Mouse (Mus musculus): Measurements from ENCODE around the gene Ripor2. TPM values are rescaled to one million over a fixed set of nuclear protein-coding genes. Genes with fewer than 3 reads are reported as not detected.
A peak's percentile ranks its signal among the peaks of the same experiment; 100 is the strongest.

Gene Ripor2
- polyA plus RNA-seq, 1 experiment: 1.5 TPM

DNA sequence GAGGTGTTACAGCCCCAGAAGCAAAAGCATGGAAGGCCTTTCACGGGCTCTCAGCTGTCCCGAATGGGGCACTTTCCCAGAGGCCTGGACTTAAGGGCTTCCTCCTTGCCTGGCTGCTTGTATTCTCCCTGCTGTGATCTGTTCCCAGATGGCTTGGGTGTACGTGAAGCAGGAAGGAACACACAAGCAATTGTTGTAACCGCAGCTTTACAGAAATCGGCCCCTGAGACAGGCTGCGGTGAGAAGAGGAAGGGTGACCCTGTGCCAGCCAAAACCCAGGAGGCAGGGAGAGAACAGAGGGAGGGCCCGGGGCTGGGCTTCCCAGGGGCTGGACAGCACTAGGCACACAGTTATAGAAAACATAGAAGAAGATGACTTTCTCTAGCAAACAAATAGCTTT lies 129.0 kb downstream of the Ripor2 start:
- DNase-seq (ENCODE audit: low spot score): no peak

DNA sequence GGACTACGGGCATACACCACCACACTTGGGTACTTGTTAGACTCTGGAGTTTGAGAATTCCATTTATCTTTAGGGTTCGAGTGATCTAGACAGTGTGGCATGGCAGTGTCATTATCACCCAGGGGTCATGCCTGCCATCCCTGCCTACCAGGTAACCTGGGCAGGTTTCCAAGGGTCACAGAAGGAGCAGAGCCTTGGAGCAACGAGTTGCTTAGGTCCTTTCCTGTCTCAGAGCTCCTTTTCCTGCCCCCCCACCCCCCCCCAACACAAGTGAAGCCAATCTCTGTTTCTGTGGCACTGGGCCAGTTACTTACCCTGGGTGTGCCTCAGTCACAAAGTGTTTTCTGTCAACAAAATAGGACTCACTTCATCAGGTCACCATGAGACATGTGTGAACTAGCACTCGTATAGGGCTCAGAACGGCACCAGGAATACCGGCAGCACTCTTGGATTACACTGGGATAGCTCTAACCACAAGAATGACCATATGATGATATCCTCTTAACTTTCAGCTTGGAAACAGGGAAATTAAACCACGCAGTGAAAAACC lies 130.7 kb downstream of the Ripor2 start:
- no peak for DNase-seq (ENCODE audit: low spot score)

DNA sequence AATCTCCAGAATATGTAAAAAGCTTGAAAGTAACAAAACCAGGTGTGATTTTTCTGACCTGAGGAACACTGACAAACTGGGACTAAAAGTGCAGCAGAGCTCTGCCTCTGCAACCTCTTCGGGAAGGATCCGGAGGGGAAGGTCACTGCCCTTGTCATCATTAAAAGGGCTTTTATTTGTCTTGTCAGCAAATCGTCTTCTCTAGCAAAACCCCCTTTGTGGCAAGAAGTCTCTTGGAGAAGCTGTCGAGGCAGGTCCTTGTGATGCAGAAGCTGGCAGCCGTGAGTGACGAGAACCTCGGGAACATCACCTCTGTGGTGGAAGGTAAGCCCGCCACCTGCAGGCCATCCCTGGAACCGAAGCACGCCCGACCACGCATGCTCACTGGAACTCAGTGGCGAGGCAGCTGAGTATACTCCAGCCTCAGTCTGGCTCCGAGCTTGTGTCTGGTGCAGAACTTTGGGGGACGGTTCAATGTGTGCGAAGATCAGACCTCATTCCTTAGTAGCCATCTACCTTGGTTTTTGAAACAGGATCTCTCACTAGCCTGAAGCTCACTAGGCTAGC lies 131.5 kb downstream of the Ripor2 start:
- peak; percentile 74 for DNase-seq (ENCODE audit: low spot score)

DNA sequence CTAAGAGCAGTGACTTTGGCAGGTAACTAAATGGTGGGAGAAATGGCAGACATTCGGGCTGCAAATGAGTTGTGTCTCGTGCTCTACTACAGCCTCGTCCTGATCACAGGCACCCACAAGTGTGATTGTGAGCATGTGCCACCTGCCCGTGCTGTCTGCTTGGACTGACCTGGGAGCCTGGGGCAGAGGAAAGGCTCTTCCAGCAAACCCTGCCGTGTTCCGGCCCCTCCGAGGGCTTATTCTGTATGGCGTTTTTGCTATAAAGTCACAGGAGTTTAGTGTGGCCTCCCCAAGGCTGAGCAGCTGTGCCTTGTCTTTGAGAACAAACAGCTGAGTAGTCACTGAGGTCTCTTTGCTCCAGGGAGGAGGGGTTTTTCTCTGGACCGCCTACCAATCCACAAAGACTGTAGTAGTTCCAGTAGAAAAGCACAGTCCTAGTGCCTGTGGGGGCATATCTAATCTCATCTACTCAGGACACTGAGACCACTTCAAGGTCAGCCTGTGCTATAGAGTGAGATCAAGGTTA lies 132.4 kb downstream of the Ripor2 start:
- DNase-seq (ENCODE audit: low spot score): no peak

DNA sequence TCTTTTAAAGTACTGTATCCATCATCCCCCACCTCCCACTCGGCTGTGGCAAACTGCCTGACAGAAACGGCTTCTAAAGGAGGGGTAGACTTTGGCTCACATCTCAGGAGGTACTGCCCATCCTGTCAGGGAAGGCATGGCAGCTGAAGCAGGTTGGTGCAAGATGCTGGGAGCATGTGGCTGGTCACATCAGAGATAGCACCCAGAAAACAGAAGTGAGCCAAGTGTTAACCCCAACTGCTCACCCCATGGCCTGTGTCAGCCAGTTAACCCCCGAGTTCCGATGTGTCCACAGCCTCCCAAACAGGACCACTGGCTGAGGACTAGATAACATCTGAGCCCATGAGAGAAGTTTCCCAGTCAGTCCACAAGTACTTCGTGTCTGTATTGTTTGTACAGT lies 133.6 kb downstream of the Ripor2 start:
- no peak for DNase-seq (ENCODE audit: low spot score)

DNA sequence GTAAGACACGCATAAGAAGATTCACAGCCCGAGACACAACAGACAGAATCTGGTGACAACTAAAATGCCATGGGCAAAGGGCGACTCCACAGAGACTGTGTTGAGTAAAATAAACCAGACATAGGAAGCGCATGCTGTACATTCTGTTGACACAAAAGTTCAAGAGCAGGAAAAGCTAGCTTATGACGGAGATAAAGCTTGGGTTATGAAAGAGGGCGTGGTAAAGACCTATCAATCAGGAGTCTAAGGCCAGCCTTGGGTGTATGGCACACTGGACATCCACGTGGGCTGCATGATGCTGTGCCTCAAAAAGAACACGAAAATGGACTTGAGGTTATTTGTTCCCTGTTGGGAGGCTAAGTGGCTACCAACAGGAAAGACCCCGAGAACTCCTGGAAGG lies 134.5 kb downstream of the Ripor2 start:
- no peak for DNase-seq (ENCODE audit: low spot score)

DNA sequence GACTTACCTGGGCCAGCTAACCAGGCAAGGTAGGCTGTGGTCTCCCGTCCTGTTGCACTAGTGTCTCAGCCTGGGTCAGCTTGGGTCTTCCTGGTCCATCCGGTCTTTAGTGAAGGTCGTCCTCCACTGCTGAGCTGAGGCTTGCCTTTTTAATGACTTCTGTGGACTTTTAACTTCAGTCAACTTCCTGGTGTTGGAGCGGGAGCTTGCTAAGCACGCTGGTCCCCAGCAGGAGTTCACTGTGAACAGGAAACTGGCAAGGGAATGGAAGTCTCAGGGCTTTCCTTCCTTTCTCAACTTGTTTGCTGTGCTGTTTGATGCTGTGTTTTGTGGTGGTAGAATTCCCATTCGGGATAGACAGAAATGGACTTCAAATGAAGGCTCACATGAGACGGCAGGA lies 135.7 kb downstream of the Ripor2 start:
- no peak for DNase-seq (ENCODE audit: low spot score)

DNA sequence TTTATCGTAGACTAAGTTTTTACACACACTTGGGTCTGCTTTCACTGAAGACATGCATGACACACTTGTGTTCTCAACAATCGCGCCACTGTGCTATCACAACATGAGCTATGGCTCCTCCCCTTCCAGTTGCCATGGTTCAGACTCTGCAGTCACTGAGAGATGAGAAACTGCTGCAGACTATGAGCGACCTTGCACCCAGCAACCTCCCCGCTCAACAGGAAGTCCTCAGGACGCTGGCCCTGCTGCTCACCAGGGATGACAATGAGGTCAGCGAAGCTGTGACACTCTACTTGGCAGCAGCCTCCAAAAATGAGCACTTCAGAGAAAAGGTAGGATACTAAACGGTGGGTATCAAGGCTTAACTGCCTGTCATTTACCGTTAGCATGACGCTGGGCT lies 139.5 kb downstream of the Ripor2 start:
- DNase-seq (ENCODE audit: low spot score): no peak

DNA sequence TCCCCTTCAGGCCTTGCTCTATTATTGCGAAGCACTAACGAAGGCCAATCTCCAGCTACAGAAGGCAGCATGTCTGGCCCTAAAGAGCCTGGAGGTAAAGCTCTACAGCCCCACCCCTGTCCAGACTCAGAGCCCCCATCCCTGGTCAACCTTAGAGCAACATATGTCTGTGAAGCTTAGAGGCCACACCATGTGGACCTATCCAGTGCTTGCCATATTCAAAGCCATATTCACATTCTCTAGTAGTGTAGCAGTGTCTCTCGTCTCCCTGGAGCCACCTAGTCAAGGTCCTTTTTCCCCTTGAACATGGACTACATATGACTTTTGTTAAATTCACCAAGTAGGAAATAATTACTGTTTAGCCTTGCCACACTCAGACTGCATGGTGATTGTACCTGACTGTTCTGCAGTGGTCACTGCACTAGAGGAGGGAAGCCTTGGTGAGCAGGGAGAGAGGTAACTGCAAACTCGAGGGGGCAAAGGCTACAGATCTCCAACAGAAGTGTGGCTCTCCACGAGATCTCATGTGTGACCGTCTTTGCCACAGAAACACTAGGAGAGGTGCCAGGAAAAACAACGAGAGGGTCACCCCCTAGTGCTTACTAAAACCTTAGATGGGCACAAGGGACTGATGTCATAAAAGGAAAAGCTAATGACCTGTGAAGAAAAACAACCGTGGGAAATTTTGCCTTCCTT lies 141.9 kb downstream of the Ripor2 start:
- no peak for DNase-seq (ENCODE audit: low spot score)

DNA sequence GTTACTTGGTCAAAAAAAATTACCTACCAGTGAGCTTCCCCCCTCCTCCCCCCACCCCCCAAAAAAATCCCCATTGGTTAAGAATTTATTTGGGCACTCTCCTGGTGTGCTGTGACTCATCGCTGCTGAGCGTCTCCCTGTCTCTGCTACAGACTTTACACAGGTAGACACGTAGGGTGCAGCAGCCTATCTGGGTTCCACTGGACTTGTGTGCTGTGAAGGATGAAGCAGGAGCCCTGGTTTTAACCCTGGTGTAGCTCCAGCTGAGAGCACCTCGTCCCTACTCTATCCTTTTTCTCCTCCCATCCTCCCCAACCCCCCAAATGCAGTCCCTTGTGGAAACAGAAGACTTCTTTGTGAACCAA lies 142.4 kb downstream of the Ripor2 start:
- DNase-seq (ENCODE audit: low spot score): no peak

DNA sequence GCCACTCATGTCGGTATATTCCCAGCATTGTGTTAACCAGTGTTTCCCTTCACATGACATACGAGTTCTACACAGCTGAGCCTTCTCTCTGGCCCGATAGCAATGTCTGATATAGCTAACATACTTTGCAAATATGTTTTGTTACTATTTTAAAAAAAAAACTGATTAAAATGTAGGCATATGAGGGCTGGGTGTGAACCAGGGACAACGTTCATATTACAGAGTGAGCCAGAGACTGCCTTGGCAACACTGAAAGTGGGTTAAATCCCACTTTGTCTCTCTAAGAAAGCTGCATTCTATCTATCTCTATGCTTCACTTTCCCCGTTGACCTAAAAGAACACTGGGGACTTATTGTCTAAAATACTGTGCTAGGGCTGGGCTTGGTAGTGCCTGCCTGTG lies 147.1 kb downstream of the Ripor2 start:
- no peak for DNase-seq (ENCODE audit: low spot score)

DNA sequence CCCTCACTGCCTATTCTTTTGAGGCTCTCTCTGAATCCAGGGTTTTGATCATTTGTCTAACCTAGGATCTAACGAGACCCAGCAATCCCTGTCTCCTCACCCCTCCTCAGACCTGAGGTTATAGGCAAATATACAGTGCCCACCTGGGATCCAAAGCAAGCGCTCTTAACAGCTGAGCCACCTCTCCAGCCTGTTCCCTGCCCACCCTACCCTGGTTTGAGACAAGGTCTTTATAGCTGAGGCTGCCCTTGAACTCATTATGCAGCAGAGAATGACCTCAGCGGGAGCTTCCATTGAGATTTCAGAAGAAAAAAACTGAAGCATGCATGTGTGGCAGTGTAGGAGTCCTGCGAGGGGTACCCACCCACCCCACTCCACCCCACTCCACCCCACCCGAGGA lies 152.5 kb downstream of the Ripor2 start:
- DNase-seq (ENCODE audit: low spot score): no peak

DNA sequence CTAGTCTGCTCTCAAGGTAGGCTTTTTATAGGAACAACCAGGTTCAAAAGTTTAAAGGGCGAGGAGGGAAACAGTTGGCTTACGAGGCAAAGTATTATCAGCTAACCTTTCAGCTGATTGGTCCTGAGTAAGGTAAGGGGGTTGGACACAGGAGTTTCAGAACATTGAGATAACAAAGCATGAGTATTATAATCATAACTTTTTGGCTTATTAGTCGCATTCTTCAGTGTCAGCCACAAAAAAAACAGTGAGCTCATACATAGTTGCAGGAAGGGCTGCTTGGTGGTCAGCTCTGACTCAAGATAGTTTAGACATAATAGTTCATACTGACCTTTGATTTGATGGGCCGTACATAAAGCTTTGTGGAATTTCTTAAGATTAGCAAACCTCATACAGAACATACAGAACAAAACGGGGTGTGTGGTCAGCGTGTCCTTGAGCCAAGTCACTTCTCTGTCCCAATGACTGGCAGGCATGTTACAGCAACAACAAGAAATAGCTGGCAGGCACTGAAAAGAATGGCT lies 153.7 kb downstream of the Ripor2 start:
- DNase-seq (ENCODE audit: low spot score): no peak

DNA sequence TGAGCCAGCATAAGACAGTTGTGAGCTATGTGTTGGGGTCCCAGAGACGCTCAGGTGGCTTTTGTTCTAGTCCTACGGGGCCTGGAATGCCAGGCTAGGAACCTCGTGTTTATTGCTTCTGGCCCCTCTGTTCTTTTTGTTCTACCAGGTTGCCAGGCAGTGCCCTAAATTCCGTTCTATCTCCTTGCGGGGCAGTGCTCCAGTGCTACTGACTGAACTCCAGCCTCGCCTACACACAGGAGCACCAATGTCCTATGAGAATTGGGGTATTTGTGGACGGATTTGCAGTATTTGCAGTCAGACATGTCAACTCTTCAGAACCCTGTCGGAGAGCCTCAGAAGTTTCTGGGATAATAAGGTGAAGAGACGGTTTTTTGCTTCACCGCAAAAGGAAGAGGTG lies 159.0 kb downstream of the Ripor2 start, which contains the start of gene Armh2:
Gene Armh2 (plus strand): TSS at position 205 of the 400 bp plus-strand sequence.
- DNase-seq (ENCODE audit: low spot score): no peak

DNA sequence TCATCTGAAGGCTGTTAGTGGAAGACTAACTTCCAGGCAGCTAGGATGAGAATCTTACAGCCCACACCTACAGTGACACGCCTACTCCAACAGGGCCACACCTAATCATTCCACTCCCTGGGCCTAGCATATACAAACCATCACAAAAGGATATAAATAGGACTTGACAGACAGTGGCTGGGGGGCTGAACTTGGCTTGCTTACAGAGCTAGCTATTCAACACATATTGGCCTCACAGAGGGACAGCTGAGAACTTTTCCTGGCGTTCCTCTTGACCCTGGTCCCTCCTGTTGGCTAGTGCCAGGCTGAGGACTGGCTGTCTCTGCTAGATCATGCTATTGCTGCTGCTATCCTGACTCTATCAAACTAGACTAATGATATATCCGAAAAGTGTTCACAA lies 165.8 kb downstream of the Ripor2 start:
- no peak for DNase-seq (ENCODE audit: low spot score)

DNA sequence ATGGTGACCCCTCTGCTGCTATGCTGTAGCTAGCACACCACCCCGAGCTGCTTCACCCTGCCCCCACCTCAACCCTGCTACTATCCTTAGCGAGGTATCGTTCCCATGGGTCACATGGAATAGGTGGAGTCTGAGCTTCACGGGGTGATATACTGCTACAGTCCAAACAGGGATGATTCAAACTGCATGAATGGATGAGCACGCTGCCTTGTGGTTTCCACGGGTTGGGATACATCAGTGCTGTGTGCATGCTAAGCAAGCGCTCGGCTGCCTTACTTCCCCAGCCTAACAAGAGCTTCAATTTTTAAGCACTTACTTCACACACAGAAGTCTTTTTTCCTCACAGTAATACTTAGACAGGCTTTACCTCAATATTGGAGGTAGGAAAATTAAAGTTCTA lies 168.8 kb downstream of the Ripor2 start:
- no peak for DNase-seq (ENCODE audit: low spot score)

DNA sequence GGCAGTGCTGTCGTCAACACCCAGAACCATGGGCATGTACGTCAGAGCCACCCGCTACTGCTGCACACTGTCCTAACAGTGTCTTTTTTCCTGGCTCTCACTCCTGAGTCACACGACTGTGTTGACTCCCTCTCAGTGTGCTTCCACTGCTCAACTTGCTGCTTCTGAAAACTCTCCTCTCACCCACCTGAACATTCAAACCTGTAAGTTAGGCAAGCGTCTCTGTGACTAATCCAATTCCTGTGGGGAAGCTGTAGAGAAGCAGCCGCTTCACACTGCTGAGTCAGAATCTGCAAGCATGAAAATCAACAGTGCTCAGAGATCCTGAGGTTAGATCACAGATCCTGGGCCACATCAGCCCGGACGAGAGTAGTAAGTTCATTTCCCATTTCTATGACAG lies 169.4 kb downstream of the Ripor2 start:
- DNase-seq (ENCODE audit: low spot score): no peak

DNA sequence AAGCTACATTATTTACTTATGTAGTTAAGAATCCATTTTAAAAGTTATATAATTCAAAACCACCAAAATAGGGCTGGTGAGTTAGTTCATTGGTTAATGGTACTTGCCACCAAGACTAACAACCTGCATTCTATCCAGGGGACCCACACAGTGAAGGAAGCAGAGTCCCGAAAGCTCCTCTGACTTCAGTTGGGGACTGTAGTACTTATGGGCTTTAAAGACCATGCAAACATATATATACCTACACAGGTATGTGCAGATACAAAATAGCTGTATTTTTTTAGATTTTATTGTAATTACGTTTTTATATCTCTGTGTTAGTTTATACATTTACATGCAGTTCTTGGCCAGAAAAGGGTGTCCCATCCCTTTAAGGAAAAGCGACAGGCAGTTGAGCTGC lies 174.8 kb downstream of the Ripor2 start:
- DNase-seq (ENCODE audit: low spot score): no peak

DNA sequence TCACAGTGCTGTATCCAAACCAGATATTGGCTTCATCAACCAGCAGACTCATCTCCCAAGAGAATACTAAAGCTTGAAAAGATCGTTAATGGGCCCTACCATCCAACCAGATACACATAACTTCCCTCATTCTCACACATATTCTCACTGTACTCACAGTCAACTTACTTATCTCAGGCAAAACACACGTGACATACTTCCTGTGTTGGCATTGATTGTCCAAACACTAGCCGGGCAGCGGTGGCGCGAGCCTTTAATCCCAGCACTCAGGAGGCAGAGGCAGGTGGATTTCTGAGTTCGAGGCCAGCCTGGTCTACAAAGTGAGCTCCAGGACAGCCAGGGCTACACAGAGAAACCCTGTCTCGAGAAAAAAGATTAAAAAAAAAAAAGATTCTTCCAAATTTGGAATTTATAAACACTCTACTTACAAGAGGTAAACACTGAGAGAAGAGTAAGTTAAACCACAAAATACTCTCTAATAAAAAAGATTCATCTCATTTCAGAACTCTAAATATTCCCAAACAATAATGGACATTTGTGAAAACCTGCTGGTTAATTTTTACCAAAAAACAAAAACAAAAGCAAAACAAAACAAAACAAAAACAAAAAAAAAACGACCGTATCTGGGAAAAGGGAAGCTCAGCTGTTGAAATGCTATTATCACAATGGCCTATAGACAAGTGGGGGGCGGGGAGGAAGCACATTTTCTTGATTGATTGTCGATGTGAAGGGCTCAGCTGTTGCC lies 176.0 kb downstream of the Ripor2 start:
- no peak for DNase-seq (ENCODE audit: low spot score)

DNA sequence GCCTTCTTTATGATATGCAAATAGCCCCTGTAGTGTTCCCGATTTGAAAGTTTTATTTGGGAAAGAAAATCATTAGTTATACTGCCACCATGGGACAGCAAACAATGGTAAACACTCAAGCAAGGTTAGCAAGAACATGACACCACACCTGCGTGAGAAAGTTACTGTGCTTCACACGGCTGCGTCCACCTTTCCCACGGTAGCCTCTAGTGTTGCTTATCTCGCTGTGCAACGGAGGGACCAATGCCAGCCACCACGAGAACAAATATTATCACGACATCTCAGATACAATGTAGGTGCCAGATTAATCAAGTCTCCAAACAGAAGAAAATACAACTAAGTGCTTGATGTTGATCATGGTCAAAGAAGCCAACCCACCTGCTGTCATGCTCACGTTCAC lies 177.5 kb downstream of the Ripor2 start:
- no peak for DNase-seq (ENCODE audit: low spot score)

DNA sequence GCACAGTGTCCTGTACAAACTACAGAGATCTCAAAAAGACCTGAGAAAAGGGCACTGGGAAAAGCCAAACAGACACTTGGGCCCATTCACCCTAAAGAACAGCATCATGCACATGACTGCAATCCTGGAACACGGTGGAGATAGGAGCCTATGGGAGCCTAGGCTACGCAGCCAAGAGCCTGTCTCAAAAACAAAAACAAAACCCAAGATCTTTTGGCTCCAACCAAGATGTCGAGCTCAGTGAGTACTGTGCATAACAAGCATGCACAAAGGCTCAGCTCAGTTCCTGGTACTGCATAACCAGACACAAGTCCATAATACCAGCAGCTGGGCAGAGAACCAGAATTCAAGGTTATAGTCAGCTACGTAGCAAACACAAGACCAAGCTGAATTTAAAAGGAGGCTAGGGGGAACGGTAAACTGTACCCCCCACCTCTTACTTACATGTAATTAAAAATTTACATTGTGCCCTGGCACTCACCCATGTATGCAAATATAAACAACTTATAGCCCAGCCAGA lies 178.4 kb downstream of the Ripor2 start:
- no peak for DNase-seq (ENCODE audit: low spot score)

DNA sequence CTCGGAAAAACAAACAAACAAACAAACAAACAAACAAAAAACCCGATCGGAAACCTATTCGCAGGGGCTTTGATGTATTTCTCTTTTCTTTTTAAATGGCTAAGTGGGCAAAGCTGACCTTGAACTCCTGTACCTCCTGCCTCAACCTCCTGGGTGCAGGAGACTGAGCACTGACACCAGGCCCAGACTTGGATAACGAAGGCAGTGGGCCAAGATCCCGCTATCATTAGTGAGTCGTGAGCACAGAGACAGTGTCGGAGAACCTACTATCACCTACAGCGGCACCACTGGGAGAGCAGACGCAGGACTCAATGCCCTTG lies 179.1 kb downstream of the Ripor2 start:
- no peak for DNase-seq (ENCODE audit: low spot score)
